Mouse (Mus musculus) induced T-regulatory cell, adult 2 months (primary cell): Measurements from ENCODE around the gene Nbeal2.

Experiments
- DNase-seq: peaks from one replicate; pipeline ENCODE4 v3.0.0-alpha.2; 2012; ENCODE audit warnings: low read depth

Gene Nbeal2

DNA sequence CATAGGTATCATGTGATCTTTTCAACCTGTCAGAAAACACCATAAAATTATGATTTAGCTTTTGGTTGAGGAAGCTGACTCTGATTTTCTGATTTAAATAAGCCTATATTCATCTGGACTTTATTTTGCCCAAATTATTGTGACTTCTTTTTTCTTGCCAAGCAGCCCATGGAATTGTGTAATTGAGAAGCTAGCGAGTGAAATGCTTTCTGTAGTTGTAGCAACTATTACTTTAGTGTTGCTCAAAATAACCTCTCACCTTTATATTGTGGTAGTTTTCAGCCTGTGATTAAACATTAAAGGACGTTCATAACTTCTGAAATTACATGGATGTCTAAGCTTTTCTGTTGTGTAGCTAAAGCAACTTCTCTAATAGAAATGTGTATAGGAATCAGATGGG is 71.8 kb downstream of the Nbeal2 start:
- no peak for DNase-seq
